Mouse (Mus musculus) kidney, postnatal 4 days (tissue): ENCODE results near the gene Tlcd1.

ENCODE experiments used
- DNase-seq, 2 experiments: peaks; one replicate each; pipeline ENCODE4 v3.0.0; 2021; ENCODE audit warnings: mixed read lengths in 2 of 2

The Tlcd1 gene

GRCm38 (mm10) chr11:78161968-78162367 lies 14.5 kb upstream of the Tlcd1 start:
- no peak for DNase-seq

- peak; percentile 58 to 68 for DNase-seq
These were observed 14.0 kb upstream of the Tlcd1 start for GRCm38 (mm10) chr11:78162504-78162903.

- DNase-seq = peak in 1 of 2 experiments; percentile 54
These were observed 13.5 kb upstream of the Tlcd1 start for GRCm38 (mm10) chr11:78163045-78163444.

GRCm38 (mm10) chr11:78163681-78164603 lies 12.6 kb upstream of the Tlcd1 start:
- DNase-seq = peak; percentile 80 to 87

GRCm38 (mm10) chr11:78164604-78164923 lies 11.9 kb upstream of the Tlcd1 start:
- peak in 1 of 2 experiments; percentile 62 for DNase-seq

GRCm38 (mm10) chr11:78164924-78165760 lies 11.4 kb upstream of the Tlcd1 start, which contains the start of gene Traf4:
Gene Traf4, minus strand, starts transcription at chr11:78165589.
- DNase-seq = peak; percentile 93 to 95

- peak; percentile 77 to 86 for DNase-seq
These were observed 10.8 kb upstream of the Tlcd1 start for GRCm38 (mm10) chr11:78165761-78166109.

GRCm38 (mm10) chr11:78166161-78166560 lies 10.3 kb upstream of the Tlcd1 start:
- no peak for DNase-seq

- DNase-seq = no peak
These were observed 9.9 kb upstream of the Tlcd1 start for GRCm38 (mm10) chr11:78166640-78167039.

- no peak for DNase-seq
These were observed 9.1 kb upstream of the Tlcd1 start for GRCm38 (mm10) chr11:78167257-78167959.

- peak in 1 of 2 experiments; percentile 49 for DNase-seq
These were observed 7.7 kb upstream of the Tlcd1 start for GRCm38 (mm10) chr11:78168541-78169468.

GRCm38 (mm10) chr11:78170306-78170705 lies 6.2 kb upstream of the Tlcd1 start:
- peak in 1 of 2 experiments; percentile 66 for DNase-seq

GRCm38 (mm10) chr11:78171328-78171727 lies 5.2 kb upstream of the Tlcd1 start:
- no peak for DNase-seq

GRCm38 (mm10) chr11:78172034-78172747 lies 4.3 kb upstream of the Tlcd1 start:
- DNase-seq = peak in 1 of 2 experiments; percentile 60

GRCm38 (mm10) chr11:78172748-78173383 lies 3.6 kb upstream of the Tlcd1 start:
- no peak for DNase-seq

GRCm38 (mm10) chr11:78174506-78174905 lies 2.0 kb upstream of the Tlcd1 start:
- DNase-seq = no peak

GRCm38 (mm10) chr11:78175771-78176401 lies 625 bp upstream of the Tlcd1 start:
- DNase-seq = no peak

GRCm38 (mm10) chr11:78176905-78177331 lies 407 bp downstream of the Tlcd1 start:
- DNase-seq = peak; percentile 19 to 44

GRCm38 (mm10) chr11:78177437-78177836 lies 926 bp downstream of the Tlcd1 start:
- peak; percentile 77 to 87 for DNase-seq
